In genomic region chr7:30095551-30096125, GRCm38 (mm10) we compare ENCODE assay signal across 8 mouse cellular contexts. TPM values are rescaled to one million over a fixed set of nuclear protein-coding genes. Genes with fewer than 3 reads are reported as not detected.
DNase-seq lines count a peak whose midpoint lies in the region; ATAC-seq and TF ChIP-seq lines count a peak whose summit lies in the region.

No protein-coding gene starts in this region.

- peak; percentile 15; the same call in 1 of the 2 replicates for TF ChIP-seq POLR2A in embryonic fibroblast, embryonic 13.5 days (IDR thresholded peaks at IDR 0.05; ENCODE audit: low read depth, low read length)
- no peak for TF ChIP-seq POLR2A in limb, embryonic 14.5 days (IDR thresholded peaks at IDR 0.05; ENCODE audit: borderline replicate concordance, extremely low read depth, insufficient read depth, insufficient read length)

- H3K9ac ChIP-seq in limb, embryonic 14.5 days (ENCODE audit: low read depth, low read length, severe bottlenecking) = peak overlapping the region; percentile 93
- H3K9ac ChIP-seq in stomach, embryonic 14.5 days (replicated peaks; ENCODE audit: low read depth, low read length) = peak overlapping the region; percentile 62

- no peaks in the 10 kb centered on the region for H3K27me3 ChIP-seq in limb, embryonic 14.5 days (ENCODE audit: control insufficient read depth, insufficient read depth, low read length)
- no peaks in the 10 kb centered on the region for H3K27me3 ChIP-seq in stomach, embryonic 14.5 days (ENCODE audit: control insufficient read depth, insufficient read depth, low read length)

- H3K36me3 ChIP-seq in limb, embryonic 14.5 days (ENCODE audit: control insufficient read depth, insufficient read depth, low read length) = peaks cover 34% of the 10 kb centered on the region
- peaks cover 16% of the 10 kb centered on the region for H3K36me3 ChIP-seq in stomach, embryonic 14.5 days (ENCODE audit: control insufficient read depth, insufficient read depth, low read length)

- no peaks in the 10 kb centered on the region for H3K4me1 ChIP-seq in embryonic fibroblast, embryonic 13.5 days (ENCODE audit: control insufficient read depth, insufficient read depth, low read length)
- H3K4me1 ChIP-seq in limb, embryonic 14.5 days (ENCODE audit: control insufficient read depth, insufficient read depth, low read length) = peaks cover 3% of the 10 kb centered on the region; the same call in 1 of the 2 replicates
- H3K4me1 ChIP-seq in stomach, embryonic 14.5 days (ENCODE audit: control insufficient read depth, insufficient read depth, low read length) = peaks cover 10% of the 10 kb centered on the region

- no peak for TF ChIP-seq CTCF in embryonic fibroblast, embryonic 13.5 days (IDR thresholded peaks at IDR 0.05; ENCODE audit: borderline replicate concordance, insufficient read depth, low read length)

- peak overlapping the region; percentile 74 for H3K27ac ChIP-seq in embryonic fibroblast, embryonic 13.5 days (ENCODE audit: insufficient read depth, low read length)
- H3K27ac ChIP-seq in limb, embryonic 14.5 days (replicated peaks; ENCODE audit: low read depth, low read length) = peak overlapping the region; percentile 99
- peak overlapping the region; percentile 36; the same call in 1 of the 2 replicates for H3K27ac ChIP-seq in stomach, embryonic 14.5 days (ENCODE audit: low read length)

- H3K4me3 ChIP-seq in embryonic fibroblast, embryonic 13.5 days (ENCODE audit: insufficient read depth, low read length) = peak overlapping the region; percentile 88
- H3K4me3 ChIP-seq in limb, embryonic 14.5 days (replicated peaks; ENCODE audit: low read length) = peak overlapping the region; percentile 65
- H3K4me3 ChIP-seq in stomach, embryonic 14.5 days (ENCODE audit: low read depth, low read length) = peak overlapping the region; percentile 53

- H3K4me2 ChIP-seq in limb, embryonic 14.5 days (replicated peaks; ENCODE audit: low read depth, low read length, severe bottlenecking) = peak overlapping the region; percentile 74
- peak overlapping the region; percentile 83 for H3K4me2 ChIP-seq in stomach, embryonic 14.5 days (replicated peaks; ENCODE audit: low read depth, low read length)

- ATAC-seq in limb, embryonic 14.5 days (ENCODE audit: low FRiP score, low read depth) = no peak
- ATAC-seq in stomach, embryonic 14.5 days (ENCODE audit: insufficient number of reproducible peaks, insufficient read depth, low FRiP score, low read depth) = no peak

- no peaks in the 10 kb centered on the region for H3K9me3 ChIP-seq in limb, embryonic 14.5 days (ENCODE audit: control insufficient read depth, low read length)
- H3K9me3 ChIP-seq in stomach, embryonic 14.5 days (ENCODE audit: control insufficient read depth, low read depth, low read length) = no peaks in the 10 kb centered on the region

- 5% methylated on average over 5 of the region's 5 CpGs for WGBS in limb, embryonic 14.5 days
- under 1% methylated on average over 5 of the region's 5 CpGs for WGBS in stomach, embryonic 14.5 days

- DNase-seq in adrenal gland, postnatal 10 days = peak; percentile 23
- no peak for DNase-seq in adrenal gland, adult 2 months
- peak; percentile 32 for DNase-seq in 3T3-L1 (ENCODE audit: low read depth, low spot score)
- peak; percentile 16 for DNase-seq in limb, embryonic 14.5 days (ENCODE audit: low spot score)
- no peak for DNase-seq in cerebellum, adult 9-11 months
- no peak for DNase-seq in c-Kit-positive CD71-positive TER-119-positive erythroid progenitor cells, embryonic 14.5 days (ENCODE audit: low spot score)

RNA-seq across cellular contexts. Expression of gene Zfp260, which starts 1.1 kb away (rescaled TPM):
- total RNA-seq in adrenal gland, postnatal 10 days (2021) = 10 to 100 TPM; 42.0 to 44.7 TPM
- 10 to 100 TPM; 35.4 to 39.5 TPM for total RNA-seq in adrenal gland, adult 2 months (2021)
- 6.2 and 9.7 TPM in 2 replicates for polyA plus RNA-seq in adrenal gland, adult 2 months (2012; rRNA removed)
- 95.0 and 119 TPM in 2 replicates for polyA plus RNA-seq in embryonic fibroblast, embryonic 13.5 days (2011; ENCODE audit: insufficient read length, low read depth, missing spikeins)
- polyA plus RNA-seq in limb, embryonic 14.5 days (2012; rRNA removed) = 53.3 and 63.7 TPM in 2 replicates
- 140 and 159 TPM in 2 replicates for polyA plus RNA-seq in limb, embryonic 14.5 days (2014; fragmentation: Nextera tagmentation; extraction: Ambion mirVana)
- 132 and 142 TPM in 2 replicates for polyA plus RNA-seq in stomach, embryonic 14.5 days (2014; fragmentation: Nextera tagmentation; extraction: Ambion mirVana)

RNA-seq across cellular contexts. Expression of gene Zfp566, which starts 5.3 kb away (rescaled TPM):
- total RNA-seq in adrenal gland, postnatal 10 days (2021) = 1 to 10 TPM; 1.8 to 2.2 TPM
- total RNA-seq in adrenal gland, adult 2 months (2021) = 1 to 10 TPM; 2.2 to 2.6 TPM
- 1.5 and 1.6 TPM in 2 replicates for polyA plus RNA-seq in adrenal gland, adult 2 months (2012; rRNA removed)
- polyA plus RNA-seq in embryonic fibroblast, embryonic 13.5 days (2011; ENCODE audit: insufficient read length, low read depth, missing spikeins) = 2.7 and 4.8 TPM in 2 replicates
- polyA plus RNA-seq in limb, embryonic 14.5 days (2012; rRNA removed) = 8.0 and 9.3 TPM in 2 replicates
- 11.0 and 13.2 TPM in 2 replicates for polyA plus RNA-seq in limb, embryonic 14.5 days (2014; fragmentation: Nextera tagmentation; extraction: Ambion mirVana)
- 7.5 and 11.2 TPM in 2 replicates for polyA plus RNA-seq in stomach, embryonic 14.5 days (2014; fragmentation: Nextera tagmentation; extraction: Ambion mirVana)

RNA-seq across cellular contexts. Expression of gene Gm26920, which starts 5.4 kb away (rescaled TPM):
- total RNA-seq in adrenal gland, postnatal 10 days (2021) = under 1 TPM; 0.63 to 0.73 TPM
- under 1 TPM in 1 of 2 experiments, not detected in 1; 0.73 TPM for total RNA-seq in adrenal gland, adult 2 months (2021)
- not detected in 2 replicates for polyA plus RNA-seq in adrenal gland, adult 2 months (2012; rRNA removed)
- 2.3 and 2.7 TPM in 2 replicates for polyA plus RNA-seq in embryonic fibroblast, embryonic 13.5 days (2011; ENCODE audit: insufficient read length, low read depth, missing spikeins)
- polyA plus RNA-seq in limb, embryonic 14.5 days (2012; rRNA removed) = 1.1 and 1.2 TPM in 2 replicates
- polyA plus RNA-seq in limb, embryonic 14.5 days (2014; fragmentation: Nextera tagmentation; extraction: Ambion mirVana) = 3.5 and 3.6 TPM in 2 replicates
- polyA plus RNA-seq in stomach, embryonic 14.5 days (2014; fragmentation: Nextera tagmentation; extraction: Ambion mirVana) = 2.0 and 2.1 TPM in 2 replicates

RNA-seq across cellular contexts. Expression of gene Zfp82, which starts 22.9 kb away (rescaled TPM):
- 1 to 10 TPM; 1.4 to 2.2 TPM for total RNA-seq in adrenal gland, postnatal 10 days (2021)
- total RNA-seq in adrenal gland, adult 2 months (2021) = 1 to 10 TPM; 1.6 to 2.5 TPM
- polyA plus RNA-seq in adrenal gland, adult 2 months (2012; rRNA removed) = 0.06 and 0.11 TPM in 2 replicates
- polyA plus RNA-seq in embryonic fibroblast, embryonic 13.5 days (2011; ENCODE audit: insufficient read length, low read depth, missing spikeins) = 1.8 and 2.8 TPM in 2 replicates
- 3.3 and 3.7 TPM in 2 replicates for polyA plus RNA-seq in limb, embryonic 14.5 days (2012; rRNA removed)
- polyA plus RNA-seq in limb, embryonic 14.5 days (2014; fragmentation: Nextera tagmentation; extraction: Ambion mirVana) = 6.8 and 7.7 TPM in 2 replicates
- polyA plus RNA-seq in stomach, embryonic 14.5 days (2014; fragmentation: Nextera tagmentation; extraction: Ambion mirVana) = 5.0 and 5.7 TPM in 2 replicates

RNA-seq across cellular contexts. Expression of gene Zfp382, which starts 26.1 kb away (rescaled TPM):
- 1 to 10 TPM; 4.1 to 6.5 TPM for total RNA-seq in adrenal gland, postnatal 10 days (2021)
- total RNA-seq in adrenal gland, adult 2 months (2021) = 1 to 10 TPM; 2.5 to 4.2 TPM
- 0.07 and 0.44 TPM in 2 replicates for polyA plus RNA-seq in adrenal gland, adult 2 months (2012; rRNA removed)
- polyA plus RNA-seq in embryonic fibroblast, embryonic 13.5 days (2011; ENCODE audit: insufficient read length, low read depth, missing spikeins) = 8.4 and 9.4 TPM in 2 replicates
- polyA plus RNA-seq in limb, embryonic 14.5 days (2012; rRNA removed) = 5.8 TPM in 2 replicates
- 5.0 and 5.9 TPM in 2 replicates for polyA plus RNA-seq in limb, embryonic 14.5 days (2014; fragmentation: Nextera tagmentation; extraction: Ambion mirVana)
- 6.4 and 7.3 TPM in 2 replicates for polyA plus RNA-seq in stomach, embryonic 14.5 days (2014; fragmentation: Nextera tagmentation; extraction: Ambion mirVana)

Comparison
In these comparisons a context has a peak if more than half of its experiments do, and no peak if none do; other contexts are left out.
1. DNase-seq: peak in adrenal gland, postnatal 10 days (single experiment), 3T3-L1 (single experiment) and limb, embryonic 14.5 days (single experiment); none in adrenal gland, adult 2 months (single experiment), cerebellum, adult 9-11 months (single experiment) and c-Kit-positive CD71-positive TER-119-positive erythroid progenitor cells, embryonic 14.5 days (single experiment).
2. H3K27ac ChIP-seq: peak in every context shown above with its lines; median percentile 99 in limb, embryonic 14.5 days; 74 in embryonic fibroblast, embryonic 13.5 days; 36 in stomach, embryonic 14.5 days.
3. Peak in every context shown above with its lines, with median percentiles within 50 percentile points of each other: H3K4me3 ChIP-seq.